Mouse (Mus musculus): Measurements from ENCODE around the gene Cope.

Gene Cope

DNA sequence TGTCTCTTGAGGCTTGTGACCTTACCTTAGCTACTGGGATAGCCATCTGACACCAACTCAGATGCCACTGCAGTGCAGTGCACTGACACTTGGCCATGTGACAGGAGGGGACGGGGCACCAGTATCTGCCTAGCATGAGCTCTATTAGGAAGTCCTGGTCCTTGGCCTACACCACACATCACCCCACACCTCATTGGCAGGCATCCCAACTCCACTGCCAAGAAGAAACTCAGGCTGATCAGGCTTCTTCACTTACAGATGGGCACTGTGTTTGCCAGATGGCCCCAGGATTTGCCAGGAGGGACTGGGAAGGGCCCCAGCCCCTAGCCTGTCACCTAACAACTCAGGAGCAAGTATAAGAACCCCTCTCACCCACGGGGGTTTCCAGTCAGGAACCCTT is 11.1 kb downstream of the Cope start:
- peak; percentile 77 to 87 for DNase-seq

DNA sequence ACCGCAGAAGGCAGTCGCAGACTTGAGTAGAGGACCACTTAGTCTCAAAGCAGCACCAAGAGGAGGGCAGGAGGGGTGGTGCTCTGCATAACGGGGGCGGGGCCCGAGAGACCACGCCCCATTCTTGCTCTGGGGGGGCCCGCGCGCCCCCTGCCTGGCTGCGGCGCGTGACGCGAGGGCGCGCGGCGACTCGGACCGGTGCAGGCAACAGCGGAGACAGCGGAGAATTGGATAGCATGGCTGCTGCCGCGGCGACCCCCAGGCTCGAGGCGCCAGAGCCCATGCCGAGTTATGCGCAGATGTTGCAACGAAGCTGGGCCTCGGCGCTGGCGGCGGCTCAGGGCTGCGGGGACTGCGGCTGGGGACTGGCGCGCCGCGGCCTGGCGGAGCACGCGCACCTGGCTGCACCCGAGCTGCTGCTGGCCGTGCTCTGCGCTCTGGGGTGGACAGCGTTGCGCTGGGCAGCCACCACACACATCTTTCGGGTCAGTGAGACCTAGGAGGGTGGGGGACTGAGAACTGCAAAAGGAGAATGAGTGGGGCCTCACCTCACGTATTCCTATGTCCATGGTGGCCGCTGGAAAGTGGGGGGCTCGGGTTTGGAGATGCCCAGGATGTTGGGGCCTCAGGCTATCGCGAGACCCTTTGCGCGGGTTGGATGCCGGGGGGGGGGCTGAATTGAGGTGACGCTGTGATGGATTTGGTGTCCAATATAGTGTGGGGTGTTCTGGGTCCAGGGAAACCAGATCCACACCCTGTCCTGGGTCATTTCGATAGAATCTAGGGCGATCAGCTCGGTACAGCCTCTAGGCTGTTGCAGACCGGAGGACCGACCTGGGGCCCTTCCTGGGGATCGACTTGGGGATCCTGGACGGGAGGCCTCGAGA is 13.5 kb downstream of the Cope start, which contains the start of gene Cers1:
Gene Cers1 (plus strand): TSS at position 152 of the 887 bp plus-strand sequence.
- DNase-seq, result peak; percentile 84 to 89

DNA sequence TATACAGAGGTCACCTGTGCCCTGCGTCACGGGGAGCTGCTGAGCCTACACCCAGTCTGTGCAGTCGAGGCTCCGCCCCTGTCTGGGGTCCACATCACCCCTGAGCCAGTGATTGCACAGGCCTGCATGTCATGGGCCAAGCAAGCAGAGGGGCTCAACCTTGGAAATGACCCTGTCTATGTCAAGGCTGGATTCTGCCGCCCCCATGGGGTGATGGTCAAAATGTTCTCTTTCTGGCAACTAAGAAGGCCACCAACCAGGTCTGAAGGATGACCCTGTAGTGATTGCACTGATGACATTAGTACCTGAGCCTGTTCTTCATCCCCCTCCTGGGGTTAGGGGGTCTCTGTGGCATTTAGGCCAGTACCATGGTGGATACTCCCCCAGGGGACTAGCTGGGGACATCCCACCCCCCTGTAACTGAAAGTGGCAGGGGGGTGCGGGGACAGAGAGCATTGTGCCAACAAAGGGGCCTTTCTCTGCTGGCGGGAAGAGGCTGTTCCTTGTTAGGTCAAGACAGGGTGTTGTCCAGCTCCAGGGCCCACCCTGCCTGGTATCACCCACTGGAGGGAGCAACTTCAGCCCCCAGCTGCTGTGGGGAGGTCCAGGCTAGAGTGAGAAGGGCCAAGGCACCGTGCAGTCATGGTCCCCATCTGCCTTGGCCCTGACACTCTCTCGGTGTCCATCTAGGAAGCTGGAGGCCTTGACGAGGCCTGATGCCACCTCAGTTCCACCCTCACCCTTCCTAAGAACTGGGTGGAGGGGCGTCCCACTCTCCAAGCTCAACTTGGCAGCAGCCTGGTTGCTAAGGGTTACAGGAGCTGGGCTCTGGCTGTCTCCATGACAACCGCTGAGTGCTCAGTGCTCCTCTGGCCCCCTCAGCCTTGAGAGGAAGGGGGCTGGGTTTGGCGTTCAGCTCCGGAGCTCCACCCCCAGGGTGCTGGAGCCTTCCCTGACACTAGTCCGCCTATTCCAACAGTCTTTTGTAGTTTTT is 14.5 kb downstream of the Cope start:
- DNase-seq, result peak; percentile 88 to 94

DNA sequence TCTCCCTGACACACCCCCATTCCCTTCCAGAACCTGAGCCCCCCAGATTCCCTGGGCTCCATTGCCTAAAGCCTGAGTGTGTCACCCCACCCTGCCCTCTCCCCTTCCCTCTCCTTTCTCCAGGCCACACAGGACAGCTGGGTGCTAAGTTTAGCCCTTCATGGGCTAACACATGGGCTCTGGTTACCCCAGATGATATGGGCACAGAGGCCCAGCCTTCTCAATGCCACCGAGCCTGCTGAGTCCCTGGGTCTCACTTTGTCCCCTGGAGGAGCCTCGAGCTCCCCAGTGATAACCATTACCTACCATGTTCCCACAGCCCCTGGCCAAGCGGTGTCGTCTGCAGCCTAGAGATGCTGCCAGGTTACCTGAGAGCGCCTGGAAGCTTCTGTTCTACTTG is 15.6 kb downstream of the Cope start:
- DNase-seq, result no peak

DNA sequence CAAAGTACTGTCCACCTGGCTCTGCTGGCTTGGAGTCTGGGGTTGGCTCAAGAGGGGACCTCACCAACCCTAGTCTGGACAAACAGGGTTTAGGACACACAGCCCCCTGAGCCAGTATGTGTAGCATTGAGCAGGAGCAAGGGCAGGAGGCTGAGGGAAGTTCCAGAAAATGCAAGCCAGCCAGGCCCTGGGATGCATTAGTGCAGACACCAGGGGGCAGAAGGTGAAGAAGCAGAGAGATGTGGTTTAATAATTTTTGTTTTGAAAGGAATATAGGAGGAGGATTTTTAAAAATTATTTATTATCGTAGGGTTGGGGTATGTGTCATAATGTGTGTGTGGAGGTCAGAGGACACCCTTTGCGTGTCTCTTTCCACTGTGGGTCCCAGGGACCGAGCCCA is 21.4 kb downstream of the Cope start:
- DNase-seq, result no peak

DNA sequence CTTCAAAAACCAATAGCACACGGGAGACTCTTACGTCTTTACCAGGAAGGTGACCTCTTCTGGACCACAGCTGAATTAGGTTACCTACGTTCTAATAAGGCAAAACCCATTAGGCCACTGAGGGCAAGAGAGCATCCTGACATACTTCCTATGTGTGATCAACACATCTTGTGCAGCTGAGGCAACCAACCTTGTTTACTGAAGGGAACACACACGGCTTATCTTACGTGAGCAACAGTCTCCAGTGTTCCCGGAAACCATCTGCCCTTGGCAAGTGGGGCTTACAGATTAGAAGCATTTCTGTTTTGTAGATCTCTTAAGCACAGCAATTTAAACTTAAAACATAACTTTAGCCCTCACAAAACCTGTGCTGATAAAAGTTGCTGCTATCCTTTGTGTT is 25.2 kb downstream of the Cope start:
- no peak for DNase-seq

DNA sequence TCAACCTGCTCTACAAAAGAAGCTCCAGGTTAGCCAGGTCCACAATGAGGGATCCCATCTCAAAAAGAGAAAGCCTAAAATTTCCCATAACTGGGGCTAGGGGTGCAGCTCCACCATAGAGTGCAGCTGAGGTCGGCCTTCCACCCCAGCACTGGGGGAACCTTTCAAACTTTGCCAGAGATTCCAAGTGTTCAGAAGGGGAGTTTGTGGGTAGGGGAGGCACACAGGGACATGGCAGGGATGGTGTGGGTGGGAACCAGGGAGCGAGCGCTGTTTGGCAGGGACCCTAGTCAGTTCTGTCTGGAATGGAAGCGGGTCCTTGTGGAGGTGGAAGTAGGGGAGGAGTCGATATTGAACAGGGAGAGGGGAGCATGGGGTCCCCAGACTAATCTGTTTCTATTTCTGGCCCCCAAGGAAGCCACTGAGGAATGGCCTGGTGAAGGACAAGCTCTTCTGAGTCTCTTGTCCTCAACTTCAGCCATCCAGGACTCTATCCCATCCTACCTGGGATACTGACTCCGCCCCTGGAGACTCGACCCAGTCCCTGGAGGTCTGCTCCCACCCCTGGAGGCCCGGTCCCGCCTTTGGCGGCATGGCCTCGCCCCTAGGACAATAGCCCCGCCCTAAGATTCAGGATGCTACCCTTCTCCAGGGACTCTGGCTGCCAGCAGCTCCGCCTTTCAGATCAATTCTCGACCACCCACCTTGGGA is 27.0 kb downstream of the Cope start, which contains the start of gene Gdf1:
Gene Gdf1 (plus strand): TSS at position 694 of the 711 bp plus-strand sequence.
- peak in 1 of 2 experiments; percentile 32 for DNase-seq

DNA sequence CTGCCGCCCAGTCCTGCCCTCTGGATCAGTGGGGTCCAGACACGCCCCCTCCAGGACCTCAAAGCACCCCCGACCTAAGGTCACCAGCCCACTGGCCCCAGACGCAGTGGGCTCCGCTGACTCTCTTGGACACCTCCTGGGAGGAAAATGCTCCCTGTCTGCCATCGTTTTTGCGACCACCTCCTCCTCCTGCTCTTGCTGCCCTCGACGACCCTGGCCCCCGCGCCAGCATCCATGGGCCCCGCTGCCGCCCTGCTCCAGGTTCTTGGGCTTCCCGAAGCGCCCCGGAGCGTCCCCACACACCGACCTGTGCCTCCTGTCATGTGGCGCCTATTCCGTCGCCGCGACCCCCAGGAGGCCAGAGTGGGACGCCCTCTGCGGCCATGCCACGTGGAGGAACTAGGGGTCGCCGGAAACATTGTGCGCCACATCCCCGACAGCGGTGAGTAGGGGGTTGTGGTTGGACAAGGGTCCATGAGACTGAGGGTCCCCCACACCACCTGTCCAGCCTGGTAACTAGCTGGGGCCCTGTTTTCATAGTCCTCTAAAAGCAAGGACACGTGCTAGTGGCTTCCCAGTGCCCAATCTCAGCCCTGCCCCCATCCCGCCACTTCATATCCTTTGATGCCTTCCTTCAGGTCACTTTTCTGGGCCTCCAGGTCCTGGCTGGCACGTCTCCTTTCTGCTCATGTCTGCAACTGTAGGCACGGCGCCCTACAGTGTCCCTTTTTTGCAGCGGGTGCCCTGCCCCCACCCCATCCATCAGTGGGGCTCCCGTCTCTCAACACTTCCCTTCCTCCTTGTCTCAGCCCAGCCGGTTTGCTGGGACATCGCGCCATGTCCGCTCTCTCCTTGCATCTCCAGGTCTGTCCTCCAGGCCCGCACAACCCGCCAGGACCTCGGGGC is 27.8 kb downstream of the Cope start:
- peak in 1 of 2 experiments; percentile 34 for DNase-seq

DNA sequence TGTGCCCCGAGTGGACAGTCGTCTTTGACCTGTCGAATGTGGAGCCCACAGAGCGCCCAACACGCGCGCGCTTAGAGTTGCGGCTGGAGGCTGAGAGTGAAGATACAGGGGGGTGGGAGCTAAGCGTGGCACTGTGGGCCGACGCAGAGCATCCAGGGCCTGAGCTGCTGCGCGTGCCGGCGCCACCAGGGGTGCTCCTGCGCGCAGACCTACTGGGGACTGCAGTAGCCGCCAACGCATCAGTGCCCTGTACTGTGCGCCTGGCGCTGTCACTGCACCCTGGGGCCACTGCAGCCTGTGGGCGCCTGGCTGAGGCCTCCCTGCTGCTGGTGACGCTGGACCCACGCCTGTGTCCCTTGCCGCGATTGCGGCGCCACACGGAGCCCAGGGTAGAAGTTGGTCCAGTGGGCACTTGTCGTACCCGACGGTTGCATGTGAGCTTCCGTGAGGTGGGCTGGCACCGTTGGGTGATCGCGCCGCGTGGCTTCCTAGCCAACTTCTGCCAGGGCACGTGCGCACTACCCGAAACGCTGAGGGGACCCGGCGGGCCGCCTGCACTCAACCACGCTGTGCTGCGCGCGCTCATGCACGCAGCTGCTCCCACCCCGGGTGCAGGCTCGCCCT is 28.5 kb downstream of the Cope start:
- peak; percentile 75 to 77 for DNase-seq

DNA sequence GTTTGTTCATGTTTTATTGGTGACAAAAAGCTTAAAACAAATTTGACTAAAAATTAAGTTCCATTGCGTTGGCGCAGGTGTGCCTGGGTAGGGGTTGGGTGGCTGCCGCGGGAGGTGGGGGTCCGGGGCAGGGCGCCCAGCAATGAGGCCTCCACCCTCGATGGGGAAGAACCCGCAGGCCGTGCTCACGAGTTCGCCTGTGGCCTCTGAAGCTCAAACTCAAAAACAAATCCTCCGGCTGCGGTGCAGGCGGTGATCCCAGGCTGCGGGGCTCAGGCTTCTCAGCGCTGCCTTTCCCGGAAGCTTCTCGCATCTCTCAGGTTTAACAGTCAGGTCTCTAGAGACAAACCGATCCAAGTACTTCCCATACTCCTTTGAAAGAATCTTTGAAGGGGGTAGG is 29.2 kb downstream of the Cope start:
- peak in 1 of 2 experiments; percentile 45 for DNase-seq

DNA sequence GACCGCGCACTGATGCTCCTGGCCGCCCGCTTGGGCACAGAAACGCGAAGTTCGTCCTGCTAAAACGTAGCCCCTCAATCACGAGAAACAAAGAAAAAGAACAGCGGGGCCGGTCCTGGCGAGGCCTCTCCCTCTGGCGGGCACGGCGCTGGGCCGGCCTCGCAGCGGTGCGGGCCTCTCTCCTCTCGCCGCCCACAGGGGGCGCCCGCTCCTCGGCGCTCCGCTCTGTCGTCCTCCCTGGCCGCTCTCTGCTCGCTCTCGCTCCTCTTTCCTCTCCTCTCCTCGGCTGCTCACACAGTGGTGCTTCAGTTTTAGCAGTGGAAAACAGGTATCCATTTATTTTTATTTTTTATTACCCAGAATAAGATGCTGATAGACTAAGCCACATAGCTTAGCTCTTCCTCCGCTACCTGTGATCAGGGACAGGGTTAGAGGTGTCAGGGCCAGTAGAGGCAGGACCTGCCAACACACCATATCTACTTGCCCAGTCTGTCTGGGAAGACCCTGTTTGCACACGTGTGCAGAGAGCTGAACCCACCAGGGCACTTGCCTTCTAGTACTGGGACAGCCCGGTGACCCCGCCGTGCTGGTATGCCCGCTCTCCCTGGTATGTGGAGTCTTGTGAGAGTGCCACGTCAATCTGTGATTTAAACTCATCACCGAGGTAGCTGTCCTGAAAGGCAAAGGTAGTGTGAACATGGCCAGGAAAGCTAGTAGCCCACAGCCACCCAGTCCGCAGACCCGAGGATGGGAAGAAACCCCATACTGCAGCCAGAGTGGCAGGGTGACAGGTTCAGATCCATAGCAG is 30.0 kb downstream of the Cope start:
- peak; percentile 92 to 93 for DNase-seq

DNA sequence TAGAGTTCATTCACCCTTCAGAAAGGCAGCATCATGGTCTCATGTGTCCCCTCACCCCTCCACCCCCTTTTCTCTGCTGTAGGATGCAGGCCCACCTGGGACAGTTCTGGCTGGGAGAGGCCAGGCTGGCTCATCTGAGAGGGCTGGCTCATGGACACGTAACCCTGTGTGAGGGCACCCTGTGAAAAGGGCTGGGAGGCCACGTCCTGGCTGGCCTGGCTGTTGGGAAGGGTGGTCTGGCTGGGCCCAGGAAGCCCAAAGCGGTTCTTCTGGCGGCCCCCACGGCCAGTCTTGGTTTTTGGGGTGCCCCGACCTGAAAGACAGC is 30.5 kb downstream of the Cope start:
- no peak for DNase-seq

DNA sequence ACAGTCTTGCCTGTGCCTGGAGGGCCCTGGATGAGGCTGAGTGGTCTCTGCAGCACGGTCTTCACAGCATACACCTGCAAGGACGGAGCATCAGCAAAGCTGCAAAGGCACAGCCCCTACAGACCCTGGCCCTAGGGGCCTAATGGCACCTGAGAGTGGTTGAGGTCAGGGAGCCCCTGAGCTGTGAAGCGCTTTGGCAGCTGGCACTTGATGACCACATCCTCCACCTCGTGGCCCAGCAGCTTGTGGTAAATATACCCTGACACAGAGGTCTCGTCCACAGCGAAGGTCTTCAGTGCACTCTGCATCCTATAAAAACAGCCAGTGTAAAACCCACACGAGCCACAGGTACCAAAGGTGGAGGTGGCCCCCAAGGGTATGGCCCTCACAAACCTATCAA is 36.6 kb downstream of the Cope start:
- DNase-seq, result no peak

DNA sequence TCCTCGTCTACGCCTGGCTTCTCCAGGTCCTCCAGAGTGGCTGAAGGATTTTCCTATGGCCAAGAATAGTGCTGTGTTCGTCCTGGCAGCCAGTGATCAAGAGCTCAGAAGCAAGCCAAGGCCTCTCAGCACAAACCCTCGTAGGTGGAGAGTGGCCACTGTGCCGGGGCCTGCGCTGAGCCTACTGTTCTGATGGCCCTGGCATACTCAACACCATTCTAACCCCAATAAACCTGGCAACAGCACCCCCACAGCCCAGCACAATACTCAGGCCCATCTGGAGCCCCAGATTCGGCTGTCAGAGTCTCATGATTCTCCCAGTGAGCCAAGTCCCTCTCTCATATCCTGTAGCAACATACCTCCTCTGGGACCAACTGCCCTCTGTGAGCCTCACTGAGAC is 38.3 kb downstream of the Cope start:
- DNase-seq, result no peak

DNA sequence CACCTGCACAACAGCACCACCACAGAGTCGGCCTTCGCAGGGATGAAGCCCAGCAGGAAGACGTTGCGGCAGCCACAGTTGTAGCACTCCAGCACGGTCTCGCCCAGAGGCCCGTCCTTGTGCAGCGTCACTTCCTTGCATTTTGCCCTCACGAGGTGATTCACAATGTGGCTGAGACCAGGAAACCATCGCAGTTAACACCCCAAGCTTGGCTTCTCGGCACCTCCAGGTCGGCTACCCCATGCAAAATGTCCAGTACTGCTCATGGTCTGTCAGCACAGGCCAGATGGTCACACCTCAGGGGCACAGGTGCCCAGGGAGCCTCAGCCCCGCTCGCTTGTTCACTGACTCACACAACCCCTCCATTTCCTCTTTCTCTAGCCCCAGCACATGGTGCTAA is 39.7 kb downstream of the Cope start:
- no peak for DNase-seq

DNA sequence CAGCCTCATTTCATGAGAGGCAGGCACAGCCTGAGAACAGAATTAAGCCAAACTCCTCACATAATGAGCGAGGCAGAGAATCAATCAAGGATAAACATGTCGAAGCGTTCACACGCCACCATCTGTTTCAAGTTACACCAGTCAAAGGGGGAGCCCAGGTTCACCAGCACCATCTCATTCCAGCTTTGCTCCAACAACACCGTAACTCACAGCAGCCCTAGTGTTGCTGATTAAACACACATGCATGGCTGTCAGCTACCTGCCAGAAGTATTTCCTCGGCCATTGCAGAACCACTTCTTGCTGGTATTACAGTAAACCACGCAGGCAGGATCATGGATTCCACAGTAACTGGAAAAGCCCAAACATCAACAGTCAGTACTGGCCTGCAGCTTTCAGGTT is 40.8 kb downstream of the Cope start:
- DNase-seq, result no peak

DNA sequence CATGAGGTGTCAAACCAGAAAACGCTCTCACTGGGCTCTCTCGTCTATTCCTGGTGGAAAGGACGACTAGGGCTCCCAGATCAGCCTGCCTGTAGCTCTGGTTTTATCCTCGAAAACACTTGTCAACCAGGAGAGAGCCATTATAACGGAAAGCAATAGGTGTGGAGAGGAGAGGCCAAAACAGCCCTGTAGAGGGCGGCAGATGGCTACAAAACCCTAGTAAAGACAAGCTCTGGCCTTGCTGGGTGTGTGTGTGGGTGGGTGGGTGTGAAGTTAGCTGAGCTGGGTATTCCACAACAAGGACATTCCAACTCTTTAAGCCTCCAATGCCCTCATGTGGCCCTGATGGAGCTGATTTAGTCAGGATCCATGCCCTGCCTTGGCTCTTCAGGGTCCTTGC is 41.4 kb downstream of the Cope start:
- DNase-seq, result peak; percentile 78 to 79

DNA sequence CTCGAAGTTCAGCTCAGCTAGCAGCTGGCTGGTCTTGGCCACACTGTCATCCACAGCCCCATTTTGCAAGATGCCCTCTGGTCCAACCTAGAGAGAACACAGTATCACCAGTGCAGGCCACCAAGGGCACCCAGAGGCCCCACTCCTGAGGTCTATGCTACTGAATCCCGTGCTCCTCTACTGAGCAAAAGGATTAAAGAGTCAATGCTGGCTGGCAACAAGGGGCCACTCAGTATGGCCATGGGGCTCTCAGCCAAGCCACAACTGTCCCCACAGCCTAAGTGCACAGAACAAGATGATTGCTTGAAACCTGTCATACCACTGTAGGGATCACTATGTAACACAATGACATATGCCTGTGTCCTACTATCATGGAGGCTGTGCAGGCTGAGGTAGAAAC is 42.0 kb downstream of the Cope start:
- DNase-seq, result no peak

DNA sequence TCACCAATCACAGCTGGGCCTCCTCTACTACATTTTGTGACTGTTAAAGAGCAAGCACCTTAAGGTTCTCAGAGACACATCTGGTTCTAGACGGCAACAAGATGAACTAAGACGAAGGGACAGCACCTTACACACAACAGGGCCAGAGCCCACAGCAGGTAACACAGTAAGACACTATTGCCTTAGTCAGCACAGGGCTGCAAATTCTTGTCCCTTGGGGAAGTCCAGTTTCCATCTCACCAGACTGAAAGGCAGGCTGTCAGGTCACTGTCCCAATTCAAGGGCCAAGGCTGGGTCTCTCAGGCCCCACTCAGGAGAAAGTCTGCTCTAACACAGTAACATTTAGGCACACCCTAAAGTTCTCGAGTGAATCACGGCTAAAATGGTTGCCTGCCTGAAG is 45.1 kb downstream of the Cope start:
- DNase-seq, result no peak

DNA sequence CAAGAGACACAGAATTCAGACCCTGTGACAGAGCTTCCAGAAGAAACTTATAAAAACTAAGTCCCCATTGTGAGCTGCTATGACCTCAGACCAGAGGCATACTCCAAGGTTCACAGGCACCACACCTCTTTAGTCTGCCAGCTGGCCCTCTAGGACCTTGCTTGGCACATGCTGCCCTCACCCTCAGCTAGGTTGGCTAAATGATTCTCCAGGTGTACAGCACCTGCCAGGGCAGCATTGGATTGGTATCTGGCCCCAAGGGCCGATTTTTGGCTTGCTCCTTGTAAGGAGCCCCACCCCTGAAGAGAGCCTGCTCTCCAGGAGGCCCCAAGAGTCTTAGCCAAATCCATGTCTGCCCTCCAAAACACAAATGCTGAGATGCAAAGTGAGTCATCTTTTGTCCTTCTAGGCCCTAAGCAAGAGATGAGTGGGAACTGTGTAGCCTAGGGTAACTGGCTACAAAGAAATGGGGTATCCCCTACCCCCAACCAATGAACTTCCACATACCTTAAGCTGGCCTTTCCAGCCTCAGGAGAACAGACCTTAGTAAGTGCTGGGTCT is 45.6 kb downstream of the Cope start:
- DNase-seq, result no peak

Measured in cerebellum, postnatal 10 days (tissue).